Mouse (Mus musculus) lung, postnatal 0 days (tissue): ENCODE data around the gene Naa40.

Experiments
- CTCF ChIP-seq: IDR thresholded peaks from 2 replicates; pipeline ENCODE4 v1.5.1; 2016; ENCODE audit warnings: antibody characterized with exemption, mild to moderate bottlenecking
- EP300 ChIP-seq: IDR thresholded peaks from 2 replicates; pipeline ENCODE4 v1.6.1; 2016; ENCODE audit warnings: antibody characterized with exemption, mild to moderate bottlenecking, control low read depth

DNA sequence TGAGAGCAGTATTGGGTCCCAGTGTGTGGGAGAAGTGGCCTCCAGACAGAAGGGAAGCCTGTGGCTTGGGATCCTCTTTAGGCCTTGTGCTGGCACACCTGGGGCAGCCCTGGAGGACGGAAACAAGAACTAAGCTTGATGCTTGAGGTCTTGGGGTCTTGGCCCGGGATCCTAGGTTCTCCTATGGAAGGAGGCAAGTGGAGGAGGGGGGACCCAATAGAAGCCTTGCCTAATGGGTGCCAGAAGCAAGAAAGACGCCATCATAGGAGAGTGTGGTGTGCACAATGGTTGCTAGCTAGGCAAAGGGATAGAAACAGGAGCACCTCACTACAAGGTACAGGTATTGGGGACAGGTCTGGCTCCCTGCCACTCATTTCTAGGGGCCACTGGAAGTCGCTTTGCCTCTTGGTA is 25.4 kb upstream of the Naa40 start:
- TF ChIP-seq CTCF: no peak
- no peak for TF ChIP-seq EP300
